Mouse (Mus musculus): Measurements from ENCODE around the gene Slc6a3. TPM values are rescaled to one million over a fixed set of nuclear protein-coding genes. Genes with fewer than 3 reads are reported as not detected.

The Slc6a3 gene
- polyA plus RNA-seq, 1 experiment = not detected

GRCm38 (mm10) chr13:73494528-73494927 is 42.0 kb upstream of the Slc6a3 start:
- TF ChIP-seq EP300 (IDR thresholded peaks at IDR 0.05; ENCODE audit: insufficient read depth, low read depth, low read length) = no peak
- no peak for TF ChIP-seq POLR2A (IDR thresholded peaks at IDR 0.05; ENCODE audit: insufficient read depth, low read length)
- H3K9ac ChIP-seq (ENCODE audit: low read depth, poor library complexity, severe bottlenecking) = no peak overlapping the region
- no peak overlapping the region for H3K4me3 ChIP-seq (ENCODE audit: low read depth, low read length)
- no peaks in the 10 kb centered on the region for H3K4me1 ChIP-seq (ENCODE audit: control insufficient read depth, insufficient read depth, low read length)
- no peaks in the 10 kb centered on the region for H3K9me3 ChIP-seq (replicated peaks; ENCODE audit: control insufficient read depth, insufficient read depth, low read length, poor library complexity, severe bottlenecking)
- H3K27ac ChIP-seq (ENCODE audit: insufficient read depth, low read length) = no peak overlapping the region
- peaks cover 43% of the 10 kb centered on the region for H3K36me3 ChIP-seq (ENCODE audit: control insufficient read depth, insufficient read depth, low read length, poor library complexity, severe bottlenecking)
- H3K27me3 ChIP-seq (ENCODE audit: control insufficient read depth, insufficient read depth, low read length, poor library complexity, severe bottlenecking) = no peaks in the 10 kb centered on the region

- no peak for TF ChIP-seq EP300 (IDR thresholded peaks at IDR 0.05; ENCODE audit: insufficient read depth, low read depth, low read length)
- no peak for TF ChIP-seq POLR2A (IDR thresholded peaks at IDR 0.05; ENCODE audit: insufficient read depth, low read length)
- TF ChIP-seq CTCF (IDR thresholded peaks at IDR 0.05; ENCODE audit: low read depth, low read length) = no peak
- H3K4me3 ChIP-seq (ENCODE audit: low read depth, low read length) = no peak overlapping the region
- H3K36me3 ChIP-seq (ENCODE audit: control insufficient read depth, insufficient read depth, low read length, poor library complexity, severe bottlenecking) = peaks cover 42% of the 10 kb centered on the region
- H3K9me3 ChIP-seq (replicated peaks; ENCODE audit: control insufficient read depth, insufficient read depth, low read length, poor library complexity, severe bottlenecking) = no peaks in the 10 kb centered on the region
- H3K4me1 ChIP-seq (ENCODE audit: control insufficient read depth, insufficient read depth, low read length) = no peaks in the 10 kb centered on the region
- no peaks in the 10 kb centered on the region for H3K27me3 ChIP-seq (ENCODE audit: control insufficient read depth, insufficient read depth, low read length, poor library complexity, severe bottlenecking)
- H3K9ac ChIP-seq (ENCODE audit: low read depth, poor library complexity, severe bottlenecking) = no peak overlapping the region
- no peak overlapping the region for H3K27ac ChIP-seq (ENCODE audit: insufficient read depth, low read length)
Measured at GRCm38 (mm10) chr13:73496137-73496536, 40.4 kb upstream of the Slc6a3 start.

DNA sequence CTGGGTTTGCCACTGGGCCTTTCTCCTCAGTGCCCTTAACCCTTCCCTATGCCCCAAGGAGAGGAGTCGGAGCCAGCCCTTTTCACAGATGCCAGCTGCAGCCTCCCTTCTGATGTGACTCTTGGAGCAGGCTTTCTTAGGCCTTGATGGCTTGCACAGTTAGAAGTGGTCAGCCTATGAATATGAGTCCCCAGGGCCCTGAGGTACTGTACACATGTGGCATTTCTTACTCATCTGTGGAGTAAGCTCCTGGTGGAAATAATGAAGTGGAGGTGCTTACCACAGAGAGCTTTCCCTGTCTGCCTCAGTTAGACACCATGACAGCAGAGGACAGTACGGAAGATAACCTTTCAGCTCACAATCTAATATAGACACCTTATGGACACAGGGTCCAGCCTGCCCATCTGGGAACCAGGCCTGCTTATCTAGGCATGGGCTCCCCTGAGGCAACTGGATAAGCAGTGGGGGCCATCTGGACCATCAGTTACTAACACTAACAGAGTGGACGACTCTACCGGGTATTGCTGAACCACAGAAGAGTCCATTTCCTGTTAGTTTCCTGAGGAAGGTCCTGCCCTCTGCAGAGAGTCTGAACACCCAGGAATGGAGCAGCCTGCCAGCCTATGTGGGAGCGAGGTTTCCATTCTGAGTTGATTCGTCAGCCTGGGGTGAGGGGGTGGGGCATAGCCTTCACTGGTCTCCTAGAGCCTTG is 36.5 kb upstream of the Slc6a3 start:
- TF ChIP-seq POLR2A (IDR thresholded peaks at IDR 0.05; ENCODE audit: insufficient read depth, low read length) = no peak
- TF ChIP-seq CTCF (IDR thresholded peaks at IDR 0.05; ENCODE audit: low read depth, low read length) = no peak
- no peak for TF ChIP-seq EP300 (IDR thresholded peaks at IDR 0.05; ENCODE audit: insufficient read depth, low read depth, low read length)
- Histone ChIP-seq H3K27ac (ENCODE audit: insufficient read depth, low read length) (no peak overlapping the region), H3K36me3 (ENCODE audit: control insufficient read depth, insufficient read depth, low read length, poor library complexity, severe bottlenecking) (peaks cover 36% of the 10 kb centered on the region)

DNA sequence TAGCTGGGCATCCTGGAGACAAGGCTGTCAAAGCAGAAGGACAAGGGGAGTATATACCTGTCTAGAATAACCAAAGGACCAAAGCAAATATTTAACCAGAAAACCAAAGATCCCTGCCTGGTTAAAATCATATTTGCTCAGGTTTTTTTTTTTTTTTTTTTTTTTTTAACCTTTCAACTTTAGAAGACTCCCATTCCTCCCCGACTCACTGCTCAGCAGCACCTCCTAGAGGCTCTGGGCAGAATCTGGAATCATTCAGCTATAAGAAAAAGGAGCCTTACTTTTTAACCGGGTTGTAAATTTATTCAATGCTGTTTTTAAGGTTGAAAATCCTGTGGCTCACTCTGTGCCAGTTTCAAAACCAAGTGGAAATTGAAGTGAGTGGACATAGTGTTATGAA is 33.8 kb upstream of the Slc6a3 start:
- H3K27ac ChIP-seq (ENCODE audit: insufficient read depth, low read length) = no peak overlapping the region
- no peaks in the 10 kb centered on the region for H3K9me3 ChIP-seq (replicated peaks; ENCODE audit: control insufficient read depth, insufficient read depth, low read length, poor library complexity, severe bottlenecking)
- H3K4me3 ChIP-seq (ENCODE audit: low read depth, low read length) = no peak overlapping the region
- TF ChIP-seq CTCF (IDR thresholded peaks at IDR 0.05; ENCODE audit: low read depth, low read length) (no peak), EP300 (IDR thresholded peaks at IDR 0.05; ENCODE audit: insufficient read depth, low read depth, low read length) (no peak), POLR2A (IDR thresholded peaks at IDR 0.05; ENCODE audit: insufficient read depth, low read length) (no peak)
- H3K36me3 ChIP-seq (ENCODE audit: control insufficient read depth, insufficient read depth, low read length, poor library complexity, severe bottlenecking) = peaks cover 30% of the 10 kb centered on the region
- no peaks in the 10 kb centered on the region for H3K4me1 ChIP-seq (ENCODE audit: control insufficient read depth, insufficient read depth, low read length)
- no peaks in the 10 kb centered on the region for H3K27me3 ChIP-seq (ENCODE audit: control insufficient read depth, insufficient read depth, low read length, poor library complexity, severe bottlenecking)
- H3K9ac ChIP-seq (ENCODE audit: low read depth, poor library complexity, severe bottlenecking) = no peak overlapping the region

More for the DNA sequence above, 36.5 kb upstream of the Slc6a3 start:
- H3K9me3 ChIP-seq (replicated peaks; ENCODE audit: control insufficient read depth, insufficient read depth, low read length, poor library complexity, severe bottlenecking) = no peaks in the 10 kb centered on the region
- H3K9ac ChIP-seq (ENCODE audit: low read depth, poor library complexity, severe bottlenecking) = no peak overlapping the region
- H3K4me1 ChIP-seq (ENCODE audit: control insufficient read depth, insufficient read depth, low read length) = no peaks in the 10 kb centered on the region
- H3K4me3 ChIP-seq (ENCODE audit: low read depth, low read length) = no peak overlapping the region
- no peaks in the 10 kb centered on the region for H3K27me3 ChIP-seq (ENCODE audit: control insufficient read depth, insufficient read depth, low read length, poor library complexity, severe bottlenecking)

DNA sequence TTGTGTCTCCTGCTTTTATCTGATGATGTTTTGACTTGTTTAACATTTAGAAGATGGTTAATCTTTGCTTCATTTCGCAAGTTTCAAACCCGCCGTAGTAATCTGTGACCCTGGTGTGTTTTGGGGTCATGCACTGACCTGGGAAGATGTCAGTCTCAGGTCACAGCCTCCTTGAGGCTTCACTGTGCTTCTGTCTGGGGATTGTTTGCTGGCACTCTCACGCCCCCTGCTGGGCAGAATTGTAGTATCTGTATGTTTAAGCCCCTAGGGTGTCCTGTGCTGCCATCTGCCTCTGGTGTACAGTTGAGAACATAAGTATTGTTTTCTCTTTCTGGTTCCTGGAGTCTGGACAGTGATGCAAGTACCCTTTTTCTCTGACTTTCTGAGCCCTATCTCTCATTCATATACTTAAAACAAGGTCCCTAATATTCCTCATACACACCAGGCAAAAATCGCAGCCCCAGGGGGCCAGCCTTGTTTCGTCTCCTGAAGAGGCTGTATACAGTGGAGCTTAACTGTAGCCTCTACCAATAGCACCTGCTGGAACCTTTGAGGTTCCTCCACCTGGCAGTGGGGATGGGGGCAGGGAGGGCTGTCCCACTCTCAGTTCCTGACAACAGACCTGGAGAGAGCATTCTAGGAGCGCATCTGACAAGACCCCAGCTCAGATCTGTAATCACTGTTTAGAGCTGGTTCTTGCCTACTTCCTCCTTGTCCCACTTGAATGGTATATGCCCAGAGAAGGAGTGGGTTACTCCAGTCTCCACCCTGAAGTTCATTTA is 30.7 kb upstream of the Slc6a3 start:
- no peaks in the 10 kb centered on the region for H3K27me3 ChIP-seq (ENCODE audit: control insufficient read depth, insufficient read depth, low read length, poor library complexity, severe bottlenecking)
- H3K9me3 ChIP-seq (replicated peaks; ENCODE audit: control insufficient read depth, insufficient read depth, low read length, poor library complexity, severe bottlenecking) = no peaks in the 10 kb centered on the region
- peaks cover 21% of the 10 kb centered on the region for H3K36me3 ChIP-seq (ENCODE audit: control insufficient read depth, insufficient read depth, low read length, poor library complexity, severe bottlenecking)
- H3K27ac ChIP-seq (ENCODE audit: insufficient read depth, low read length) = no peak overlapping the region
- no peaks in the 10 kb centered on the region for H3K4me1 ChIP-seq (ENCODE audit: control insufficient read depth, insufficient read depth, low read length)
- H3K4me3 ChIP-seq (ENCODE audit: low read depth, low read length) = no peak overlapping the region
- TF ChIP-seq CTCF (IDR thresholded peaks at IDR 0.05; ENCODE audit: low read depth, low read length) (peak; percentile 89), POLR2A (IDR thresholded peaks at IDR 0.05; ENCODE audit: insufficient read depth, low read length) (no peak), EP300 (IDR thresholded peaks at IDR 0.05; ENCODE audit: insufficient read depth, low read depth, low read length) (0 out of 2 replicates have a peak, but pooled peaks have one; percentile 27)
- H3K9ac ChIP-seq (ENCODE audit: low read depth, poor library complexity, severe bottlenecking) = no peak overlapping the region

Measured in ES-Bruce4 (cell line).